In the genomic region with DNA sequence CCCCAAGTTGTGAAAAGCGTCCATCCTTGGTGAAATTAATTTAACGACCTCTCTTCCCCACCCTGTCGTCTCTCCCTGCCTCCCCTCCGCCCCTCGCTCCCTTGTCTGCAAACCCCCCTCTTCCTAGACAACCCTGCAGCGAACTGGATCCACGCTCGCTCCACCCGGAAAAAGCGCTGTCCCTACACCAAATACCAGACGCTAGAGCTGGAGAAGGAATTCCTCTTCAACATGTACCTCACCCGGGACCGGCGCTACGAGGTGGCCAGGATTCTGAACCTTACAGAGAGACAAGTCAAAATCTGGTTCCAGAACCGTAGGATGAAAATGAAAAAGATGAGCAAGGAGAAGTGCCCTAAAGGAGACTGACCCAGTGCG, we compare ENCODE assay signal across 14 mouse cellular contexts. TPM values are rescaled to one million over a fixed set of nuclear protein-coding genes. Genes with fewer than 3 reads are reported as not detected.
DNase-seq lines count a peak whose midpoint lies in the region; ATAC-seq and TF ChIP-seq lines count a peak whose summit lies in the region.
"Had no signal": no experiment of that assay in that cellular context is flagged by ENCODE, and none has a peak within 500 bp of the region (broad histone marks: within the 10 kb centered on the region; RNA-seq: fewer than 3 reads in every experiment).

No protein-coding gene starts in this region.

- no peak overlapping the region for H3K4me2 ChIP-seq in heart, postnatal 0 days (ENCODE audit: low read depth, low read length)
- H3K4me2 ChIP-seq in embryonic facial prominence, embryonic 13.5 days: peak overlapping the region; percentile 58; the same call in 1 of the 2 replicates
- H3K4me2 ChIP-seq in intestine, embryonic 16.5 days (ENCODE audit: low read depth, low read length): peak overlapping the region; percentile 67
- peak overlapping the region; percentile 61 for H3K4me2 ChIP-seq in limb, embryonic 15.5 days

- WGBS in heart, postnatal 0 days: 2% methylated on average over 17 of the region's 17 CpGs
- WGBS in embryonic facial prominence, embryonic 13.5 days: 2% methylated on average over 17 of the region's 17 CpGs
- 3% methylated on average over 17 of the region's 17 CpGs for WGBS in intestine, embryonic 16.5 days
- WGBS in limb, embryonic 15.5 days: 9% methylated on average over 17 of the region's 17 CpGs

- no peak overlapping the region for H3K9ac ChIP-seq in heart, postnatal 0 days (replicated peaks; ENCODE audit: low read depth, low read length)
- no peak overlapping the region for H3K9ac ChIP-seq in embryonic facial prominence, embryonic 13.5 days
- peak overlapping the region; percentile 62 for H3K9ac ChIP-seq in intestine, embryonic 16.5 days (ENCODE audit: low read depth, low read length)
- peak overlapping the region; percentile 47; the same call in 1 of the 2 replicates for H3K9ac ChIP-seq in limb, embryonic 15.5 days
- H3K9ac ChIP-seq: forebrain, embryonic 13.5 days had no signal

- H3K9me3 ChIP-seq in heart, postnatal 0 days (replicated peaks; ENCODE audit: control insufficient read depth, low read length): no peaks in the 10 kb centered on the region
- H3K9me3 ChIP-seq in embryonic facial prominence, embryonic 13.5 days: no peaks in the 10 kb centered on the region
- H3K9me3 ChIP-seq in intestine, embryonic 16.5 days (ENCODE audit: control insufficient read depth, low read length): no peaks in the 10 kb centered on the region
- H3K9me3 ChIP-seq in limb, embryonic 15.5 days: no peaks in the 10 kb centered on the region
- H3K9me3 ChIP-seq: forebrain, embryonic 13.5 days; megakaryocyte, embryonic 14.5 days had no signal

- no peak for DNase-seq in heart, postnatal 0 days (ENCODE audit: low spot score)
- DNase-seq in heart, postnatal 14 days: no peak
- no peak for DNase-seq in layer of hippocampus, postnatal 36 days
- DNase-seq in spleen, postnatal 10 days (ENCODE audit: low spot score in 2 of 2): no peak
- DNase-seq: right cerebral cortex, postnatal 14 days had no signal

- H3K27ac ChIP-seq in heart, postnatal 0 days (ENCODE audit: low read depth): no peak overlapping the region
- H3K27ac ChIP-seq in embryonic facial prominence, embryonic 13.5 days: no peak overlapping the region
- H3K27ac ChIP-seq in intestine, embryonic 16.5 days (ENCODE audit: low read length): no peak overlapping the region
- peak overlapping the region; percentile 78; the same call in 1 of the 2 replicates for H3K27ac ChIP-seq in limb, embryonic 15.5 days
- H3K27ac ChIP-seq: forebrain, embryonic 13.5 days had no signal

- H3K4me1 ChIP-seq in heart, postnatal 0 days (ENCODE audit: control insufficient read depth, insufficient read depth): no peaks in the 10 kb centered on the region
- peaks cover 14% of the 10 kb centered on the region for H3K4me1 ChIP-seq in embryonic facial prominence, embryonic 13.5 days
- H3K4me1 ChIP-seq in intestine, embryonic 16.5 days (ENCODE audit: control insufficient read depth, insufficient read depth, low read length): peaks cover 4% of the 10 kb centered on the region; the same call in 1 of the 2 replicates
- peaks cover 46% of the 10 kb centered on the region for H3K4me1 ChIP-seq in limb, embryonic 15.5 days

- peaks cover 99% of the 10 kb centered on the region for H3K27me3 ChIP-seq in heart, postnatal 0 days (ENCODE audit: control insufficient read depth, insufficient read depth, low read length)
- H3K27me3 ChIP-seq in embryonic facial prominence, embryonic 13.5 days: peaks cover 100% of the 10 kb centered on the region
- H3K27me3 ChIP-seq in intestine, embryonic 16.5 days (replicated peaks; ENCODE audit: control insufficient read depth, insufficient read depth, low read length): peaks cover 86% of the 10 kb centered on the region
- H3K27me3 ChIP-seq in limb, embryonic 15.5 days: peaks cover 82% of the 10 kb centered on the region

- no peak for TF ChIP-seq CTCF in heart, postnatal 0 days (IDR thresholded peaks at IDR 0.05; ENCODE audit: low read depth)

- ATAC-seq in heart, postnatal 0 days (ENCODE audit: insufficient read depth, low read depth): no peak
- no peak for ATAC-seq in embryonic facial prominence, embryonic 13.5 days (ENCODE audit: insufficient number of reproducible peaks, insufficient read depth, low FRiP score, low TSS enrichment, low read depth)
- no peak for ATAC-seq in intestine, embryonic 16.5 days
- no peak for ATAC-seq in limb, embryonic 15.5 days (ENCODE audit: insufficient number of reproducible peaks, low FRiP score, low TSS enrichment, low read depth)
- ATAC-seq: forebrain, embryonic 13.5 days; hindbrain, embryonic 16.5 days had no signal

- peak overlapping the region; percentile 37; the same call in 1 of the 2 replicates for H3K4me3 ChIP-seq in heart, postnatal 0 days (ENCODE audit: low read depth, low read length)
- H3K4me3 ChIP-seq in embryonic facial prominence, embryonic 13.5 days: 0 out of 2 replicates have a peak overlapping the region, but pooled peaks have one; percentile 37
- H3K4me3 ChIP-seq in intestine, embryonic 16.5 days (ENCODE audit: low read length): peak overlapping the region; percentile 48
- peak overlapping the region; percentile 48 for H3K4me3 ChIP-seq in limb, embryonic 15.5 days

- intact Hi-C loops in heart, postnatal 14 days (cut with DNase I): loop anchor here (10.0 kb wide), 1 partner anchor 1424 kb away; a partner anchor contains a TSS

- H3K36me3 ChIP-seq in heart, postnatal 0 days (replicated peaks; ENCODE audit: control insufficient read depth, insufficient read depth, low read length): no peaks in the 10 kb centered on the region
- H3K36me3 ChIP-seq in embryonic facial prominence, embryonic 13.5 days: no peaks in the 10 kb centered on the region
- H3K36me3 ChIP-seq in intestine, embryonic 16.5 days (ENCODE audit: control insufficient read depth, insufficient read depth, low read length): no peaks in the 10 kb centered on the region
- peaks cover 4% of the 10 kb centered on the region; the same call in 1 of the 2 replicates for H3K36me3 ChIP-seq in limb, embryonic 15.5 days

- TF ChIP-seq EP300 in heart, postnatal 0 days (IDR thresholded peaks at IDR 0.05; ENCODE audit: low read depth): no peak

RNA-seq across cellular contexts. Expression of a gene that starts 1.5 kb away (rescaled TPM):
- total RNA-seq in heart, postnatal 0 days (2014; rRNA removed; ENCODE audit: low replicate concordance): 0.84 TPM in 1 of 2 replicates, not detected in the other
- polyA plus RNA-seq in heart, postnatal 0 days (2015; fragmentation: Nextera tagmentation; extraction: Ambion mirVana): 0.08 and 0.12 TPM in 2 replicates
- under 1 TPM; 0.12 to 0.24 TPM for total RNA-seq in heart, postnatal 14 days (2021)
- polyA plus RNA-seq in embryonic facial prominence, embryonic 13.5 days (2015; fragmentation: Nextera tagmentation; extraction: Ambion mirVana): 0.80 and 1.4 TPM in 2 replicates
- polyA plus RNA-seq in intestine, embryonic 16.5 days (2015; fragmentation: Nextera tagmentation; extraction: Ambion mirVana): 1.8 and 2.5 TPM in 2 replicates
- polyA plus RNA-seq in limb, embryonic 15.5 days (2015; fragmentation: Nextera tagmentation; extraction: Ambion mirVana): 7.1 TPM in 2 replicates
- not detected for total RNA-seq in layer of hippocampus, postnatal 36 days (2021)
- total RNA-seq: left cerebral cortex, adult 8-10 months; neutrophil, adult 5-6 weeks had no signal
- polyA plus RNA-seq: forebrain, embryonic 13.5 days; hindbrain, embryonic 16.5 days; liver, embryonic 16.5 days had no signal

RNA-seq across cellular contexts. Expression of a gene that starts 5.4 kb away (rescaled TPM):
- total RNA-seq in heart, postnatal 0 days (2014; rRNA removed; ENCODE audit: low replicate concordance): 1.5 TPM in 1 of 2 replicates, not detected in the other
- polyA plus RNA-seq in heart, postnatal 0 days (2015; fragmentation: Nextera tagmentation; extraction: Ambion mirVana): 0.23 and 0.26 TPM in 2 replicates
- 1 to 10 TPM; 1.5 to 1.6 TPM for total RNA-seq in heart, postnatal 14 days (2021)
- polyA plus RNA-seq in embryonic facial prominence, embryonic 13.5 days (2015; fragmentation: Nextera tagmentation; extraction: Ambion mirVana): 2.5 and 3.7 TPM in 2 replicates
- polyA plus RNA-seq in intestine, embryonic 16.5 days (2015; fragmentation: Nextera tagmentation; extraction: Ambion mirVana): 3.1 TPM in 2 replicates
- polyA plus RNA-seq in limb, embryonic 15.5 days (2015; fragmentation: Nextera tagmentation; extraction: Ambion mirVana): 5.9 and 7.3 TPM in 2 replicates
- not detected for total RNA-seq in layer of hippocampus, postnatal 36 days (2021)
- total RNA-seq: left cerebral cortex, adult 8-10 months; neutrophil, adult 5-6 weeks had no signal
- polyA plus RNA-seq: forebrain, embryonic 13.5 days had no signal

RNA-seq across cellular contexts. Expression of a gene that starts 7.3 kb away (rescaled TPM):
- not detected in 2 replicates for total RNA-seq in heart, postnatal 0 days (2014; rRNA removed; ENCODE audit: low replicate concordance)
- polyA plus RNA-seq in heart, postnatal 0 days (2015; fragmentation: Nextera tagmentation; extraction: Ambion mirVana): 0.08 TPM in 1 of 2 replicates, not detected in the other
- under 1 TPM in 1 of 2 experiments, not detected in 1; 0.14 TPM for total RNA-seq in heart, postnatal 14 days (2021)
- 0.14 TPM in 1 of 2 replicates, not detected in the other for polyA plus RNA-seq in embryonic facial prominence, embryonic 13.5 days (2015; fragmentation: Nextera tagmentation; extraction: Ambion mirVana)
- 3.7 and 4.4 TPM in 2 replicates for polyA plus RNA-seq in intestine, embryonic 16.5 days (2015; fragmentation: Nextera tagmentation; extraction: Ambion mirVana)
- polyA plus RNA-seq in limb, embryonic 15.5 days (2015; fragmentation: Nextera tagmentation; extraction: Ambion mirVana): 12.4 and 14.5 TPM in 2 replicates
- total RNA-seq in layer of hippocampus, postnatal 36 days (2021): not detected
- total RNA-seq: left cerebral cortex, adult 8-10 months; neutrophil, adult 5-6 weeks had no signal
- polyA plus RNA-seq: forebrain, embryonic 13.5 days; hindbrain, embryonic 16.5 days; liver, embryonic 16.5 days had no signal

RNA-seq across cellular contexts. Expression of a gene that starts 12.7 kb away (rescaled TPM):
- total RNA-seq in heart, postnatal 0 days (2014; rRNA removed; ENCODE audit: low replicate concordance): not detected in 2 replicates
- polyA plus RNA-seq in heart, postnatal 0 days (2015; fragmentation: Nextera tagmentation; extraction: Ambion mirVana): 0.04 TPM in 1 of 2 replicates, not detected in the other
- not detected for total RNA-seq in heart, postnatal 14 days (2021)
- polyA plus RNA-seq in embryonic facial prominence, embryonic 13.5 days (2015; fragmentation: Nextera tagmentation; extraction: Ambion mirVana): 1.5 and 3.3 TPM in 2 replicates
- 13.4 and 15.1 TPM in 2 replicates for polyA plus RNA-seq in intestine, embryonic 16.5 days (2015; fragmentation: Nextera tagmentation; extraction: Ambion mirVana)
- polyA plus RNA-seq in limb, embryonic 15.5 days (2015; fragmentation: Nextera tagmentation; extraction: Ambion mirVana): 0.55 and 0.65 TPM in 2 replicates
- total RNA-seq in layer of hippocampus, postnatal 36 days (2021): not detected
- total RNA-seq: left cerebral cortex, adult 8-10 months; neutrophil, adult 5-6 weeks had no signal
- polyA plus RNA-seq: forebrain, embryonic 13.5 days had no signal

RNA-seq across cellular contexts. Expression of a gene that starts 12.7 kb away (rescaled TPM):
- 0.19 TPM in 1 of 2 replicates, not detected in the other for total RNA-seq in heart, postnatal 0 days (2014; rRNA removed; ENCODE audit: low replicate concordance)
- polyA plus RNA-seq in heart, postnatal 0 days (2015; fragmentation: Nextera tagmentation; extraction: Ambion mirVana): 0.05 and 0.11 TPM in 2 replicates
- total RNA-seq in heart, postnatal 14 days (2021): under 1 TPM; 0.36 to 0.51 TPM
- polyA plus RNA-seq in embryonic facial prominence, embryonic 13.5 days (2015; fragmentation: Nextera tagmentation; extraction: Ambion mirVana): 0.50 TPM in 1 of 2 replicates, not detected in the other
- 0.91 and 0.95 TPM in 2 replicates for polyA plus RNA-seq in intestine, embryonic 16.5 days (2015; fragmentation: Nextera tagmentation; extraction: Ambion mirVana)
- 0.29 and 0.66 TPM in 2 replicates for polyA plus RNA-seq in limb, embryonic 15.5 days (2015; fragmentation: Nextera tagmentation; extraction: Ambion mirVana)
- total RNA-seq in layer of hippocampus, postnatal 36 days (2021): not detected
- total RNA-seq: left cerebral cortex, adult 8-10 months; neutrophil, adult 5-6 weeks had no signal
- polyA plus RNA-seq: forebrain, embryonic 13.5 days; liver, embryonic 16.5 days had no signal

Comparison
In these comparisons a context has a peak if more than half of its experiments do, and no peak if none do; other contexts are left out.
1. H3K9ac ChIP-seq: peak in intestine, embryonic 16.5 days (single experiment) and limb, embryonic 15.5 days (single experiment); none in heart, postnatal 0 days (single experiment) and embryonic facial prominence, embryonic 13.5 days (single experiment).
2. Peak in every context shown above with its lines, with median percentiles within 50 percentile points of each other: H3K4me3 ChIP-seq.